Mouse (Mus musculus) lung, postnatal 0 days (tissue): ENCODE data around the gene Cactin. TPM values are rescaled to one million over a fixed set of nuclear protein-coding genes. Genes with fewer than 3 reads are reported as not detected.

Experiments used
- ATAC-seq: fragments of 200-750 bp; cut with Nextera tagmentation; 2 replicates; pipeline ENCODE4 v1.8.0; 2017; ENCODE audit warnings: moderate library complexity
- DNase-seq: peaks from one replicate; pipeline ENCODE4 v3.0.0-alpha.2; 2016; ENCODE audit warnings: low spot score
- H3K27ac ChIP-seq: fragments of 300-500 bp; sonication (generic); 2 replicates; pipeline ENCODE4 v1.5.1; 2014; ENCODE audit warnings: antibody characterized with exemption, mild to moderate bottlenecking, low read length, mixed read lengths
- H3K27me3 ChIP-seq: fragments of 300-500 bp; sonication (generic); replicated peaks from 2 replicates; pipeline ENCODE4 v1.6.1; 2014; ENCODE audit warnings: low read length, mixed read lengths; ENCODE audit not compliant: insufficient read depth
- H3K36me3 ChIP-seq: fragments of 300-500 bp; sonication (generic); 2 replicates; pipeline ENCODE4 v1.6.1; 2014; ENCODE audit warnings: low read length, mixed read lengths; ENCODE audit not compliant: insufficient read depth
- H3K4me1 ChIP-seq: fragments of 300-500 bp; sonication (generic); 2 replicates; pipeline ENCODE4 v1.6.1; 2014; ENCODE audit warnings: antibody characterized with exemption, low read depth, low read length, mixed read lengths; ENCODE audit not compliant: insufficient read depth
- H3K4me2 ChIP-seq: fragments of 300-500 bp; sonication (generic); replicated peaks from 2 replicates; pipeline ENCODE4 v1.6.1; 2014; ENCODE audit warnings: low read depth, mild to moderate bottlenecking, low read length, moderate library complexity, mixed read lengths
- H3K4me3 ChIP-seq: fragments of 300-500 bp; sonication (generic); 2 replicates; pipeline ENCODE4 v1.5.1; 2014; ENCODE audit warnings: low read depth, low read length
- H3K9ac ChIP-seq: fragments of 300-500 bp; sonication (generic); replicated peaks from 2 replicates; pipeline ENCODE4 v1.6.1; 2014; ENCODE audit warnings: low read depth, mild to moderate bottlenecking
- H3K9me3 ChIP-seq: fragments of 300-500 bp; sonication (generic); 2 replicates; pipeline ENCODE4 v1.6.1; 2016; ENCODE audit warnings: low read length, mixed read lengths
- CTCF ChIP-seq: IDR thresholded peaks from 2 replicates; pipeline ENCODE4 v1.5.1; 2016; ENCODE audit warnings: antibody characterized with exemption, mild to moderate bottlenecking
- EP300 ChIP-seq: IDR thresholded peaks from 2 replicates; pipeline ENCODE4 v1.6.1; 2016; ENCODE audit warnings: antibody characterized with exemption, mild to moderate bottlenecking, control low read depth
- WGBS: fragments of 180-500 bp; shearing (Covaris S2); extraction: QIAGEN DNeasy Blood & Tissue Kit; methylation state at CpG from one replicate; pipeline ENCODE4 v1.1.7; 2014; 5-methylcytosine and 5-hydroxymethylcytosine counted together
- polyA plus RNA-seq: library from polyadenylated mRNA; unstranded; fragments of >200 nt; fragmentation: Nextera tagmentation; extraction: Ambion mirVana; gene quantifications from 2 replicates; pipeline ENCODE4 v1.2.1, GENCODE M21; 2015

The Cactin gene
- polyA plus RNA-seq, 1 experiment from 2014 or later = 20.3 TPM

GRCm38 (mm10) chr10:81349961-81350350, 29.1 kb downstream of the Cactin start:
- DNase-seq = no peak
- Histone ChIP-seq H3K27ac (peak overlapping the region; percentile 76), H3K4me2 (peak overlapping the region; percentile 94), H3K9me3 (no peaks in the 10 kb centered on the region), H3K4me1 (0 out of 2 replicates have a peak, but pooled peaks cover 2% of the 10 kb centered on the region), H3K27me3 (no peaks in the 10 kb centered on the region), H3K4me3 (peak overlapping the region; percentile 68), H3K36me3 (no peaks in the 10 kb centered on the region), H3K9ac (peak overlapping the region; percentile 68)
- under 1% methylated on average over 29 of the region's 29 CpGs for WGBS
- TF ChIP-seq CTCF (no peak), EP300 (no peak)
- no peak for ATAC-seq

GRCm38 (mm10) chr10:81350351-81351063, 29.6 kb downstream of the Cactin start, which contains the start of gene Hmg20b:
Gene Hmg20b, minus strand, starts transcription at chr10:81350480.
- Histone ChIP-seq H3K9ac (peak within 1 kb of the TSS; percentile 68), H3K27ac (peak within 1 kb of the TSS; percentile 76), H3K36me3 (no peaks in the 10 kb centered on the region), H3K9me3 (no peaks in the 10 kb centered on the region), H3K4me3 (peak within 1 kb of the TSS; percentile 68), H3K4me2 (peak within 1 kb of the TSS; percentile 94), H3K27me3 (no peaks in the 10 kb centered on the region), H3K4me1 (0 out of 2 replicates have a peak, but pooled peaks cover 2% of the 10 kb centered on the region)
- peak; percentile 96 for ATAC-seq
- DNase-seq = peak; percentile 100
- 3% methylated on average over 53 of the region's 54 CpGs for WGBS
- TF ChIP-seq CTCF = peak; percentile 90
- TF ChIP-seq EP300 = no peak

DNA sequence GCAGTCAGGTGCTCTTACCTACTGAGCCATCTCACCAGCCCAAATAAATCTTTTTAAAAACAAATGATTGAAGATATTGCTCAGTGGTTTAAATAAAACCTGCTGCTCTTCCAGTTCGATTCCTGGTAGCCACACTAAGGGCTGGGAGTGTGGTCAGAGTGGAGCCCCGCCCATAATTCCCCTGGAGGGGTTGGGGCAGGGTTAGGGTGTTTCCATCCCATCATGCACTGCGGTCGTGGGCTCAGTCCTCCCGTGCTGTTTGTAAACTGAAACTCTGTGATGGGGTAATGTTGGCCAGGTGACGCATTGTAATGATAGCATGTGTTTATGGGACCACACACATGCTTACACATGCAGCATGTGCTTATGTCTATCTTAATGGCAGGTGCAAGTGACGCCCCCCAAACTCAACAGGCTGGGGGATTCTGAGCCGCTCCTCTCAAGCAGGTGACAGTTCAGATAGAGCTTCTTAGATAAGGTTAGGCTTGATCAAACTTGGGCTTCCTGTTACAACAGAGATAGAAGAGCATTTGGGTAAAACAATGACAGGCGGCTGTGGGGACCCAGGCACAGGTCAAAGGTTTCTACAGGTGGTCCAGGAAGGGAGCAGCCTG, 30.9 kb downstream of the Cactin start:
- 19% methylated on average over 9 of the region's 9 CpGs for WGBS
- Histone ChIP-seq H3K27ac (no peak overlapping the region), H3K27me3 (no peaks in the 10 kb centered on the region), H3K4me1 (peaks cover 5% of the 10 kb centered on the region), H3K4me3 (no peak overlapping the region), H3K9ac (no peak overlapping the region), H3K9me3 (no peaks in the 10 kb centered on the region), H3K4me2 (no peak overlapping the region), H3K36me3 (no peaks in the 10 kb centered on the region)
- DNase-seq = no peak
- TF ChIP-seq CTCF (no peak), EP300 (no peak)
- ATAC-seq = no peak

- Histone ChIP-seq H3K36me3 (no peaks in the 10 kb centered on the region), H3K4me1 (peaks cover 14% of the 10 kb centered on the region), H3K4me2 (no peak overlapping the region), H3K9me3 (no peaks in the 10 kb centered on the region), H3K27me3 (no peaks in the 10 kb centered on the region), H3K27ac (no peak overlapping the region), H3K9ac (no peak overlapping the region), H3K4me3 (no peak overlapping the region)
- WGBS = 64% methylated on average over 9 of the region's 9 CpGs
- ATAC-seq = no peak
- TF ChIP-seq CTCF = no peak
- TF ChIP-seq EP300 = no peak
- no peak for DNase-seq
Observed at GRCm38 (mm10) chr10:81354738-81355477, 34.0 kb downstream of the Cactin start.

DNA sequence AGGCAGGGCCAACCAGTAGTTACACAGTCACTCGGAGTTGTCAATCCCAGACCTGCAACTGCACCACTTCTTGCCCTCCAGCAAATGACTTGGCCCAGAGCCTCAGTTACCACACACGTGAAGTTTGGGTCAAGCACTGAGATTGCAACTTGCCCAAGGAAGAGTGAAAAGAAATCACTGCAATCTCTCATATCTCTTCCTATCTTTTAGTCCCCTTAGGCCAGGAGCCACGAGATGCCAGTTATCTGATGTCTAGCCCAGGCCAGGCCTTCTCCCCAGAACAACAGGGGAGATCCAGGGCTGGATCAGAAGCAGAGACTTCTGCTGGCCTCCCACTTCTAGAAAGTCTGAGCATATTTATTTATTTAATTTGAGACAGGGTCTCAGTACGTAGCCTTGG, 34.6 kb downstream of the Cactin start:
- no peak overlapping the region for H3K4me2 ChIP-seq
- no peak overlapping the region for H3K9ac ChIP-seq
- no peak overlapping the region for H3K4me3 ChIP-seq
- H3K4me1 ChIP-seq = peaks cover 14% of the 10 kb centered on the region
- no peak overlapping the region for H3K27ac ChIP-seq
- H3K36me3 ChIP-seq = no peaks in the 10 kb centered on the region
- DNase-seq = no peak
- no peak for ATAC-seq
- whole genome bisulfite sequencing = 72% methylated on average over 4 of the region's 4 CpGs
- no peaks in the 10 kb centered on the region for H3K27me3 ChIP-seq
- TF ChIP-seq EP300 = no peak
- TF ChIP-seq CTCF = no peak
- H3K9me3 ChIP-seq = no peaks in the 10 kb centered on the region

DNA sequence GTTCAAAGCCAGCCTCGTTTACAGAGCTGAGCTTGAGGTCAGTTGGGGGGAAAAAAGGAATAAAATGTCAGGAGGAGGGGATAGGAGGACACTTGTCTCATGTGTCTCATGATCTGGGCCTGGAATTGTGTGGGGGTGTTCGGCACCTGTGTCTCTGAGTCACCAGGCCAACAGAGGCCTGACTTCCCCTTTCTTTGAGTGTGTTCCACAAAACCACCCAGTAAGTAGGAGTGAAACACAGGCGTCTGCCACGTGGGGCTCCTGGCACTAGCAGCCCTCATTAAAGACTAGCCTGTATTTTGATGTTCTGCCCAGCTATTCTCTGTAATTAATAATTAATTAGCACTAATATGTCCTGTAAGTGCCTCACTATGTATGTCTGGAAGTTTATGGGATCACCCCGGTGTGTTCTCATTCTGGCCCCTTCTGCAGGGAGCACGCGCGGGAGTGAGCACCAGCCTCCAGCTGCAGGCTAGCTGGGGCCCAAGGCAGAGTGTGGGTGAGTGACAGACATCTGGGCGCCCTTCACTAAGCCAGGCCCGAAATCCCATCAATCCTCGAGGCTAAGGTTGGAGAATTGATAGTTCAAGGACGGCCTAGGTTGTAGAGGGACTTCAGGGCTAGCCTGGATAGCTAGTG, 35.6 kb downstream of the Cactin start:
- no peak for DNase-seq
- TF ChIP-seq CTCF (no peak), EP300 (no peak)
- Histone ChIP-seq H3K4me2 (peak overlapping the region; percentile 99), H3K9ac (no peak overlapping the region), H3K27me3 (no peaks in the 10 kb centered on the region), H3K4me1 (peaks cover 14% of the 10 kb centered on the region), H3K36me3 (no peaks in the 10 kb centered on the region), H3K27ac (no peak overlapping the region), H3K4me3 (peak overlapping the region; percentile 70; the same call in 1 of the 2 replicates), H3K9me3 (no peaks in the 10 kb centered on the region)
- WGBS = 55% methylated on average over 12 of the region's 12 CpGs
- no peak for ATAC-seq
